Comparison of ENCODE assay signal across 8 mouse cellular contexts in the genomic region with DNA sequence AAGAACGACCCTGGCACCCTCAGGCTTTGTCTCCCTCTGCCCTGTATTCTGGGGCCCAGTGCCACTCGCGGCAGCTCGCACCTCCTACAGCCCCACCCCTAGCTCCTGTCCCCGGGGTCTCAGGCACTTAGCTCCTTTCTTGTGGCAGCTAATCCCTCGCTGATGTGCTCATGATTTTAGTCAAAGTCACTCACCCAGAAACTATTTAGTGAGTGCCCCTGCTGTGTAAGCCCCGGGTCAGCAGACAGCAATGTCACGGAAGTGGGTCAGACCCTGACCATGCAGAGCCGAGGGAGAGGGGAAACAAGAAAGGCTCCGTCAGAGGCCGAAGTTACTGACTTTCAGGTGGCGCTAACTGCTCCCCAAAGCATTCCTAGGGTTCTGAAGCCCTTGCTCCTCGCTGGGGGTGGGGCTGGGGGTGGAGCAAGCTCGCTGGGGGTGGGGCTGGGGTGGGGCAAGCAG. TPM values are rescaled to one million over a fixed set of nuclear protein-coding genes. Genes with fewer than 3 reads are reported as not detected.
DNase-seq lines count a peak whose midpoint lies in the region; ATAC-seq and TF ChIP-seq lines count a peak whose summit lies in the region.

No protein-coding gene starts in this region.

- H3K4me3 ChIP-seq in ES-E14 (ENCODE audit: insufficient read depth in 1 of 2, low read depth in 1 of 2, low read length in 2 of 2, poor library complexity in 1 of 2, severe bottlenecking in 1 of 2), result peak overlapping the region; percentile 16 to 21; a peak in 2 of 4 replicates
- H3K4me3 ChIP-seq in lung, embryonic 16.5 days (ENCODE audit: low read length), result 0 out of 2 replicates have a peak overlapping the region, but pooled peaks have one; percentile 5

- DNase-seq in ES-E14 (ENCODE audit: low read depth, low spot score), result no peak
- DNase-seq in embryo, embryonic 9.5 days (ENCODE audit: extremely low spot score), result peak; percentile 45
- peak; percentile 60 for DNase-seq in kidney, adult 11 months
- DNase-seq in urinary bladder, adult 2 months (ENCODE audit: low spot score), result no peak
- no peak for DNase-seq in cerebellum, adult 11 months
- no peak for DNase-seq in left cerebral cortex, postnatal 14 days (ENCODE audit: low spot score in 2 of 2)

- H3K9ac ChIP-seq in ES-E14 (ENCODE audit: insufficient read depth, low read depth, low read length, poor library complexity, severe bottlenecking), result no peak overlapping the region
- peak overlapping the region; percentile 6; the same call in 1 of the 2 replicates for H3K9ac ChIP-seq in lung, embryonic 16.5 days (ENCODE audit: low read length)

- H3K4me2 ChIP-seq in lung, embryonic 16.5 days (ENCODE audit: low read depth, low read length), result peak overlapping the region; percentile 28

- H3K9me3 ChIP-seq in ES-E14 (ENCODE audit: control insufficient read depth, insufficient read depth, low read depth, low read length), result no peaks in the 10 kb centered on the region
- no peaks in the 10 kb centered on the region for H3K9me3 ChIP-seq in lung, embryonic 16.5 days (ENCODE audit: control insufficient read depth, low read length)

- no peaks in the 10 kb centered on the region for H3K36me3 ChIP-seq in ES-E14 (ENCODE audit: control insufficient read depth, insufficient read depth, low read length, poor library complexity, severe bottlenecking)
- no peaks in the 10 kb centered on the region for H3K36me3 ChIP-seq in lung, embryonic 16.5 days (ENCODE audit: control insufficient read depth, insufficient read depth, low read length)

- WGBS in lung, embryonic 16.5 days, result under 1% methylated on average over 14 of the region's 14 CpGs

- in situ Hi-C loops in ES-E14 (cut with MboI; ENCODE audit: low sequenced_read_pairs in 2 of 2, unreplicated experiment in 2 of 2), result no loop called here

- H3K27me3 ChIP-seq in lung, embryonic 16.5 days (ENCODE audit: control insufficient read depth, insufficient read depth, low read depth, low read length), result peaks cover 5% of the 10 kb centered on the region; the same call in 1 of the 2 replicates

- intact Hi-C loops in left cerebral cortex, postnatal 14 days (cut with DNase I), result no loop called here

- 0 out of 2 replicates have a peak, but pooled peaks have one; percentile 15 for ATAC-seq in lung, embryonic 16.5 days (ENCODE audit: low read depth)
- ATAC-seq in monocyte, adult 5-6 weeks (replicated peaks; ENCODE audit: insufficient number of reproducible peaks, low FRiP score, low TSS enrichment, poor library complexity, severe bottlenecking), result no peak

- peaks cover 8 to 10% of the 10 kb centered on the region in 2 experiments; a peak in 2 of 4 replicates for H3K4me1 ChIP-seq in ES-E14 (ENCODE audit: control insufficient read depth in 2 of 2, insufficient read depth in 2 of 2, low read length in 2 of 2, poor library complexity in 1 of 2)
- peaks cover 11% of the 10 kb centered on the region; the same call in 1 of the 2 replicates for H3K4me1 ChIP-seq in lung, embryonic 16.5 days (replicated peaks; ENCODE audit: control insufficient read depth, insufficient read depth, low read length)

- H3K27ac ChIP-seq in ES-E14 (ENCODE audit: insufficient read depth, low read depth, low read length, poor library complexity, severe bottlenecking), result peak overlapping the region; percentile 74; the same call in 1 of the 2 replicates
- H3K27ac ChIP-seq in lung, embryonic 16.5 days (ENCODE audit: low read length), result peak overlapping the region; percentile 64

TF ChIP-seq in ES-E14, 5 proteins besides CTCF, POLR2A, EP300 and RAD21:
- no peak for TF ChIP-seq ZNF384 (IDR thresholded peaks at IDR 0.05; ENCODE audit: low read depth, low read length)
- no peak for TF ChIP-seq HCFC1 (IDR thresholded peaks at IDR 0.05; ENCODE audit: borderline replicate concordance, insufficient read depth, low read length)
- 0 out of 2 replicates have a peak, but pooled peaks have one; percentile 42 for TF ChIP-seq CHD2 (IDR thresholded peaks at IDR 0.05; ENCODE audit: low read depth, low read length)

RNA-seq across cellular contexts. Expression of a gene that starts 14.7 kb away (rescaled TPM):
- total RNA-seq in ES-E14 (2012; rRNA removed), result 100 and 104 TPM in 2 replicates
- 2.1 and 3.1 TPM in 2 replicates for polyA plus RNA-seq in lung, embryonic 16.5 days (2015; fragmentation: Nextera tagmentation; extraction: Ambion mirVana)
- polyA plus RNA-seq in urinary bladder, adult 2 months (2012; rRNA removed), result 0.06 TPM in 1 of 2 replicates, not detected in the other
- total RNA-seq in monocyte, adult 5-6 weeks (2017), result not detected in 3 replicates
- 1 to 10 TPM; 1.1 TPM for total RNA-seq in left cerebral cortex, postnatal 14 days (2021)

Comparison
In these comparisons a context has a peak if more than half of its experiments do, and no peak if none do; other contexts are left out.
1. DNase-seq: peak in embryo, embryonic 9.5 days (single experiment) and kidney, adult 11 months (single experiment); none in ES-E14 (single experiment), urinary bladder, adult 2 months (single experiment), cerebellum, adult 11 months (single experiment) and left cerebral cortex, postnatal 14 days (0 of 2).
2. RNA of a gene that starts 14.7 kb away (total RNA-seq): 100 to 104 TPM in ES-E14; 1.1 TPM in left cerebral cortex, postnatal 14 days and not detected in monocyte, adult 5-6 weeks; every median in the first group is over 10 times any median in the second.